Comparison of ENCODE assay signal across 9 mouse cellular contexts in genomic region chr7:97446171-97446925, GRCm38 (mm10). TPM values are rescaled to one million over a fixed set of nuclear protein-coding genes. Genes with fewer than 3 reads are reported as not detected.
DNase-seq lines count a peak whose midpoint lies in the region; ATAC-seq and TF ChIP-seq lines count a peak whose summit lies in the region.
"Had no signal": no experiment of that assay in that cellular context is flagged by ENCODE, and none has a peak within 500 bp of the region (broad histone marks: within the 10 kb centered on the region; RNA-seq: fewer than 3 reads in every experiment).

No protein-coding gene starts in this region.

- H3K4me1 ChIP-seq in embryonic facial prominence, embryonic 15.5 days: peaks cover 20% of the 10 kb centered on the region
- peaks cover 7% of the 10 kb centered on the region; the same call in 1 of the 2 replicates for H3K4me1 ChIP-seq in olfactory bulb, adult 2 months (ENCODE audit: control insufficient read depth, insufficient read depth, low read length)

- no peak overlapping the region for H3K4me3 ChIP-seq in embryonic facial prominence, embryonic 15.5 days (replicated peaks)
- H3K4me3 ChIP-seq in olfactory bulb, adult 2 months (ENCODE audit: insufficient read depth, low read depth, low read length): no peak overlapping the region

- peak overlapping the region; percentile 86 for H3K27ac ChIP-seq in embryonic facial prominence, embryonic 15.5 days (replicated peaks)
- H3K27ac ChIP-seq in olfactory bulb, adult 2 months (ENCODE audit: insufficient read depth, low read depth, low read length): peak overlapping the region; percentile 67

- no peaks in the 10 kb centered on the region for H3K36me3 ChIP-seq in embryonic facial prominence, embryonic 15.5 days

- H3K9ac ChIP-seq in embryonic facial prominence, embryonic 15.5 days: no peak overlapping the region

- DNase-seq in adrenal gland, postnatal 4 days (ENCODE audit: low spot score in 2 of 2): peak; percentile 32 to 66
- peak; percentile 69 for DNase-seq in heart, adult 8-10 months (ENCODE audit: low spot score)
- DNase-seq in kidney, adult 8-10 months: peak; percentile 81 to 86
- DNase-seq in left cerebral cortex, postnatal 36 days (ENCODE audit: low spot score in 2 of 2): peak; percentile 84 to 89
- peak; percentile 30 to 53 for DNase-seq in thymus, postnatal 36 days

- no peaks in the 10 kb centered on the region for H3K9me3 ChIP-seq in embryonic facial prominence, embryonic 15.5 days (replicated peaks)

- WGBS in embryonic facial prominence, embryonic 15.5 days: 9% methylated on average over 6 of the region's 6 CpGs
- 29% methylated on average over 6 of the region's 6 CpGs for WGBS in olfactory bulb, adult 2 months

- no peak for TF ChIP-seq POLR2A in olfactory bulb, adult 2 months (IDR thresholded peaks at IDR 0.05; ENCODE audit: insufficient read depth, low read depth, low read length)

- no peaks in the 10 kb centered on the region for H3K27me3 ChIP-seq in embryonic facial prominence, embryonic 15.5 days

- no peak for TF ChIP-seq CTCF in olfactory bulb, adult 2 months (IDR thresholded peaks at IDR 0.05; ENCODE audit: insufficient read depth, low read depth, low read length)

- peak; percentile 85 for ATAC-seq in embryonic facial prominence, embryonic 15.5 days (ENCODE audit: insufficient number of reproducible peaks, low FRiP score, low TSS enrichment, low read depth)
- no peak for ATAC-seq in erythroblast, adult 5-6 weeks (replicated peaks; ENCODE audit: low FRiP score, poor library complexity, severe bottlenecking)

- H3K4me2 ChIP-seq in embryonic facial prominence, embryonic 15.5 days (replicated peaks): no peak overlapping the region

- intact Hi-C loops in left cerebral cortex, postnatal 36 days (cut with DNase I): no loop called here

RNA-seq across cellular contexts. Expression of gene Kctd14, which starts 4.8 kb away (rescaled TPM):
- 1 to 10 TPM; 3.6 to 4.5 TPM for total RNA-seq in adrenal gland, postnatal 4 days (2021)
- polyA plus RNA-seq in embryonic facial prominence, embryonic 15.5 days (2015; fragmentation: Nextera tagmentation; extraction: Ambion mirVana): 3.5 and 5.1 TPM in 2 replicates
- under 1 TPM; 0.28 to 0.60 (median 0.49) TPM for total RNA-seq in heart, adult 8-10 months (2022)
- total RNA-seq in left cerebral cortex, postnatal 36 days (2021): 1 to 10 TPM; 3.2 to 3.6 TPM
- polyA plus RNA-seq in olfactory bulb, adult 2 months (2012; ENCODE audit: insufficient read depth, insufficient read length, low replicate concordance, missing spikeins): not detected in 2 replicates
- 26.1 and 51.9 TPM in 2 replicates for total RNA-seq in erythroblast, adult 5-6 weeks (2015; ENCODE audit: low replicate concordance)
- total RNA-seq in erythroblast, adult 5-6 weeks (2017; ENCODE audit: low replicate concordance): 22.4 and 34.0 TPM in 2 replicates

RNA-seq across cellular contexts. Expression of gene Thrsp, which starts 28.8 kb away (rescaled TPM):
- 10 to 100 TPM; 36.9 to 51.7 TPM for total RNA-seq in adrenal gland, postnatal 4 days (2021)
- polyA plus RNA-seq in embryonic facial prominence, embryonic 15.5 days (2015; fragmentation: Nextera tagmentation; extraction: Ambion mirVana): 0.42 and 0.84 TPM in 2 replicates
- 10 to 100 TPM; 51.1 to 70.8 (median 68.7) TPM for total RNA-seq in heart, adult 8-10 months (2022)
- total RNA-seq in left cerebral cortex, postnatal 36 days (2021): 10 to 100 TPM; 18.7 to 23.4 TPM
- polyA plus RNA-seq in olfactory bulb, adult 2 months (2012; ENCODE audit: insufficient read depth, insufficient read length, low replicate concordance, missing spikeins): not detected in 2 replicates
- not detected in 2 replicates for total RNA-seq in erythroblast, adult 5-6 weeks (2015; ENCODE audit: low replicate concordance)
- not detected in 2 replicates for total RNA-seq in erythroblast, adult 5-6 weeks (2017; ENCODE audit: low replicate concordance)
- polyA plus RNA-seq: embryonic facial prominence, embryonic 11.5 days had no signal

RNA-seq across cellular contexts. Expression of gene Ints4, which starts 34.4 kb away (rescaled TPM):
- total RNA-seq in adrenal gland, postnatal 4 days (2021): 10 to 100 TPM; 64.5 to 68.4 TPM
- polyA plus RNA-seq in embryonic facial prominence, embryonic 15.5 days (2015; fragmentation: Nextera tagmentation; extraction: Ambion mirVana): 43.7 and 45.5 TPM in 2 replicates
- 10 to 100 TPM; 46.8 to 73.9 (median 67.8) TPM for total RNA-seq in heart, adult 8-10 months (2022)
- total RNA-seq in left cerebral cortex, postnatal 36 days (2021): 10 to 100 TPM; 28.5 to 32.6 TPM
- not detected in 2 replicates for polyA plus RNA-seq in olfactory bulb, adult 2 months (2012; ENCODE audit: insufficient read depth, insufficient read length, low replicate concordance, missing spikeins)
- total RNA-seq in erythroblast, adult 5-6 weeks (2015; ENCODE audit: low replicate concordance): 30.9 and 39.2 TPM in 2 replicates
- total RNA-seq in erythroblast, adult 5-6 weeks (2017; ENCODE audit: low replicate concordance): 11.2 and 19.9 TPM in 2 replicates

RNA-seq across cellular contexts. Expression of gene Ndufc2, which starts 46.5 kb away (rescaled TPM):
- total RNA-seq in adrenal gland, postnatal 4 days (2021): 100 to 1,000 TPM; 314 to 350 TPM
- polyA plus RNA-seq in embryonic facial prominence, embryonic 15.5 days (2015; fragmentation: Nextera tagmentation; extraction: Ambion mirVana): 336 and 344 TPM in 2 replicates
- total RNA-seq in heart, adult 8-10 months (2022): 100 to 1,000 TPM; 498 to 518 (median 508) TPM
- 100 to 1,000 TPM; 202 to 220 TPM for total RNA-seq in left cerebral cortex, postnatal 36 days (2021)
- polyA plus RNA-seq in olfactory bulb, adult 2 months (2012; ENCODE audit: insufficient read depth, insufficient read length, low replicate concordance, missing spikeins): not detected in 2 replicates
- 53.5 and 57.6 TPM in 2 replicates for total RNA-seq in erythroblast, adult 5-6 weeks (2015; ENCODE audit: low replicate concordance)
- 20.5 and 80.0 TPM in 2 replicates for total RNA-seq in erythroblast, adult 5-6 weeks (2017; ENCODE audit: low replicate concordance)

Comparison
In these comparisons a context has a peak if more than half of its experiments do, and no peak if none do; other contexts are left out.
1. RNA of gene Kctd14, which starts 4.8 kb away (total RNA-seq): 22.4 to 51.9 TPM in erythroblast, adult 5-6 weeks; 3.6 to 4.5 TPM in adrenal gland, postnatal 4 days, 3.2 to 3.6 TPM in left cerebral cortex, postnatal 36 days and 0.28 to 0.60 TPM in heart, adult 8-10 months; every median in the first group is over 4 times any median in the second.
2. RNA of gene Thrsp, which starts 28.8 kb away (total RNA-seq): 51.1 to 70.8 TPM in heart, adult 8-10 months, 36.9 to 51.7 TPM in adrenal gland, postnatal 4 days and 18.7 to 23.4 TPM in left cerebral cortex, postnatal 36 days; not detected in erythroblast, adult 5-6 weeks; every median in the first group is over 10 times any median in the second.
3. Peak in every context shown above with its lines, with median percentiles within 50 percentile points of each other: DNase-seq.